Mouse (Mus musculus): ENCODE measurements around the gene Camta2.

Gene Camta2

GRCm38 (mm10) chr11:70649185-70649734 is 38.6 kb downstream of the Camta2 start:
- in situ Hi-C loops (cut with MboI; ENCODE audit: low sequenced_read_pairs), result no loop called here

- in situ Hi-C loops (cut with MboI; ENCODE audit: low sequenced_read_pairs), result no loop called here
These were observed 39.4 kb downstream of the Camta2 start for GRCm38 (mm10) chr11:70648512-70648911.

GRCm38 (mm10) chr11:70647716-70648420 is 40.0 kb downstream of the Camta2 start:
- in situ Hi-C loops (cut with MboI; ENCODE audit: low sequenced_read_pairs), result no loop called here

- in situ Hi-C loops (cut with MboI; ENCODE audit: low sequenced_read_pairs), result no loop called here
These were observed 40.9 kb downstream of the Camta2 start, which contains the start of the genes Rnf167 and Slc25a11 for GRCm38 (mm10) chr11:70646691-70647650. Rnf167 (plus strand) TSS chr11:70647235. Slc25a11 (minus strand) TSS chr11:70647479.

GRCm38 (mm10) chr11:70646259-70646555 is 41.7 kb downstream of the Camta2 start:
- in situ Hi-C loops (cut with MboI; ENCODE audit: low sequenced_read_pairs), result no loop called here

- in situ Hi-C loops (cut with MboI; ENCODE audit: low sequenced_read_pairs), result no loop called here
These were observed 42.2 kb downstream of the Camta2 start for GRCm38 (mm10) chr11:70645461-70646258.

- in situ Hi-C loops (cut with MboI; ENCODE audit: low sequenced_read_pairs), result no loop called here
These were observed 43.3 kb downstream of the Camta2 start for GRCm38 (mm10) chr11:70644564-70645103.

GRCm38 (mm10) chr11:70643051-70643450 is 44.9 kb downstream of the Camta2 start:
- in situ Hi-C loops (cut with MboI; ENCODE audit: low sequenced_read_pairs), result no loop called here

GRCm38 (mm10) chr11:70641241-70641640 is 46.7 kb downstream of the Camta2 start:
- in situ Hi-C loops (cut with MboI; ENCODE audit: low sequenced_read_pairs), result no loop called here

GRCm38 (mm10) chr11:70639976-70640375 is 47.9 kb downstream of the Camta2 start:
- in situ Hi-C loops (cut with MboI; ENCODE audit: low sequenced_read_pairs), result no loop called here

GRCm38 (mm10) chr11:70638714-70639278 is 49.1 kb downstream of the Camta2 start, which contains the start of gene Gp1ba:
Gp1ba (plus strand) TSS chr11:70639122.
- in situ Hi-C loops (cut with MboI; ENCODE audit: low sequenced_read_pairs), result no loop called here

GRCm38 (mm10) chr11:70638293-70638692 is 49.6 kb downstream of the Camta2 start:
- in situ Hi-C loops (cut with MboI; ENCODE audit: low sequenced_read_pairs), result no loop called here

GRCm38 (mm10) chr11:70637764-70638163 is 50.1 kb downstream of the Camta2 start:
- in situ Hi-C loops (cut with MboI; ENCODE audit: low sequenced_read_pairs), result no loop called here

GRCm38 (mm10) chr11:70635601-70636000 is 52.3 kb downstream of the Camta2 start:
- in situ Hi-C loops (cut with MboI; ENCODE audit: low sequenced_read_pairs), result no loop called here

- in situ Hi-C loops (cut with MboI; ENCODE audit: low sequenced_read_pairs), result no loop called here
These were observed 57.8 kb downstream of the Camta2 start for GRCm38 (mm10) chr11:70630129-70630528.

- in situ Hi-C loops (cut with MboI; ENCODE audit: low sequenced_read_pairs), result no loop called here
These were observed 58.3 kb downstream of the Camta2 start for GRCm38 (mm10) chr11:70629557-70629956.

- in situ Hi-C loops (cut with MboI; ENCODE audit: low sequenced_read_pairs), result no loop called here
These were observed 59.5 kb downstream of the Camta2 start for GRCm38 (mm10) chr11:70628431-70628830.

GRCm38 (mm10) chr11:70626877-70627276 is 61.0 kb downstream of the Camta2 start:
- in situ Hi-C loops (cut with MboI; ENCODE audit: low sequenced_read_pairs), result no loop called here

GRCm38 (mm10) chr11:70625473-70625872 is 62.4 kb downstream of the Camta2 start:
- in situ Hi-C loops (cut with MboI; ENCODE audit: low sequenced_read_pairs), result no loop called here

Data from CH12F3 (cell line).